Mouse (Mus musculus) left cerebral cortex, postnatal 4 days (tissue): ENCODE results near the gene Strap. TPM values are rescaled to one million over a fixed set of nuclear protein-coding genes. Genes with fewer than 3 reads are reported as not detected.

Experiments
- DNase-seq: peaks from one replicate; pipeline ENCODE4 v3.0.0-alpha.2; 2022
- intact Hi-C: fragments of 180-260 bp; cut with DNase I; formaldehyde crosslinking; loops from one replicate; pipeline ENCODE4 v1.15.1; 2025
- total RNA-seq, 2 experiments: library from RNA; stranded (reverse); gene quantifications; 2 replicates each; pipeline ENCODE4 v1.2.3; 2021

Strap gene
- total RNA-seq, 2 experiments from 2014 or later: 131 to 137 TPM

DNA sequence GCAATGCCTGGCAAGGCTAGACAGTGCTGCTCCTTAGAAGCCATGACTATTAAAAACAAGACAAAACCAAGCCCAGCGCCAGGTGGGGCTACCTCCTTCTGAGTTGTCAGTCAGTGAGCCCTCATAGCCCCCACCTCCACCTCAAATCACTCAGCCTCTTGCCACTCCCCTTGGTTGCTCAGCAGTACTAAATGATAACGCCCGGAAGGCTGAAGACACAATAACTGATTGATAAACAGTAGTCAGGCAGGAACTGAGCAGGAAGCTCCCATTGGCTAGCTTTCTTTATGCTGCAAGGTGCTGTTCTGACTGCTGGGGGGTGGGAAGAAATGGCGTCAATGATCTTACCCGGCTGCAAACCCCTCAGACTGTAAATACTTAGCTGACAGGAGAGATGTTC is 18.1 kb upstream of the Strap start:
- intact Hi-C loops: no loop called here
- DNase-seq: no peak

DNA sequence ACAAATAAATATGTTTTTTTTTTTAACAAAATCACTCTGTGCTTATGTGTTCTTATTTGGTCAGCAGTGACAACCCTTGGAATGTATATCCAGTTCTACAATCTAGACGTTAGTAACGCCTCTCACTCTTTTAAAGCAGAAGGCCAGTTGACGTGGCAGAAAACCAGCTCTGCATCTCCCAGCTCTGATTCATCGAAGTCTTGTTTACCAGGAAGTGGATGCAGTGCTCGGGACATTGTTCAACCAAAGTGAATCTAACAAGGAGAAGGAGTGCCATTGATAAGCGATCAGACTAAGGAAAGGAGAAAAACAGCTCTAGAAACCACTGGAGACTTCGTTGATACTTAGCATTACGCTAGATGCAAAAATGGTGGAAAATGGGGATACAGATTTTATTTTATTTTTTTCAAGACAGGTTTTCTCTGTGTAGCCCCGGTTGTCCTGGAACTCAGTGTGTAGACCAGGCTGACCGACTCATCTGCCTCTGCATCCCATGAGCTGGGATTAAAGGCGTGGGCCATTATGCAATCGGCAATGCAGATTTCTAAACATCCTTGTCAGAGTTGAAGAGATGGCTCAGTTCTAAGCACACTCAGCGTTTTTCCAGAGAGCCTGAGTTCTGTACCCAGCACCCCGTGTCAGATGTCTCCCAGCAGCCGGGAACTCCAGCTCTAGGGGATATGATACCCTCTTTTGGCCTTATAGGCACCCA is 12.5 kb upstream of the Strap start:
- DNase-seq: no peak
- intact Hi-C loops: loop anchor here (5.0 kb wide), 2 partner anchors 265 to 515 kb away; no protein-coding TSS in a partner anchor

DNA sequence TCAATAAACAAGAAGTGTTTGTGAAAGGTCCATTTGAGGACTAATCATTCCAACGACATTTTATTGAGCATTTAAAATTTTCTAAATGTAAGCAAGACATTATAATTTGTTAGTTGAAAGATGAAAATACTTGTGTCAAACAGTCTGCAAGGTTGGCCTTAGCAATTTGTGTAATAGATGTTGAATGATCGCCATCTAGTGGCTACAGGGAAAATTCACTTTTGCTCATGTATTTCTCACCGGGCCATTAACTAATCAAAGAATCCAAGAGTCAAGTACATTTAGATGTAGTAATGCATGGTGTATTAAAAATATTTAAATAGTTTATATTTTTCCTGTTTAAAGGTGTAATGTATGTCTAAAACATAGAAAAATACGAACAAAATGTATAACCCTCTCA is 11.0 kb upstream of the Strap start:
- DNase-seq: no peak
- intact Hi-C loops: loop anchor here (5.0 kb wide), 2 partner anchors 267 to 517 kb away; no protein-coding TSS in a partner anchor

- intact Hi-C loops: no loop called here
- no peak for DNase-seq
These were observed 425 bp upstream of the Strap start for GRCm38 (mm10) chr6:137734460-137734845.

DNA sequence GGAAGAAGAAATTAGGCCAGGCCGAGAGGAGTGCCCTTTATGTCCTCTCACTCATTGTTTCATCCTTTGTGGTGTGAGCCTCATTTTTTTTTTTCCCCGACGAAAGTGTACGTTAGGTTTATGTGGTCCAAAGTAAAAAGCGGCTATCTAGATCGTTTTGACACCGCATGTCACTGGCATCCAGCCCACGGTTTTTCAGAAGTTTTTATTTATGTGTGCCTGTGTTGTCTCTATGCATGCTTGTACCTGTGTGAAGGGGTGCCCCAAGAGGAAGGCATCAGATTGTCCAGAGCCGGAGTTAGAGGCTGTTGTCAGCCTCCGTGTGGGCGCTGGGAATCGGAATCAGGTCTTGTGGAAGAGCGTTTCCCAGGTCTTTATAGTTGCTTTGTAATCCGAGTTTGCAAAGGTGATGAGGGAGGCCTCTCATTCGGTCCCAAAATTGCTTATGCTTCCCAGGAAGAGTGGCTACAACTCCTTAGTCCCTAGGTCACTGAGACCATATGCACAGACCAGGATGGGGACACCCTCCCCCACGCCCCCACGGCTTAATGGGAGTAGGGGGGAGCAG is 877 bp downstream of the Strap start:
- DNase-seq: no peak

DNA sequence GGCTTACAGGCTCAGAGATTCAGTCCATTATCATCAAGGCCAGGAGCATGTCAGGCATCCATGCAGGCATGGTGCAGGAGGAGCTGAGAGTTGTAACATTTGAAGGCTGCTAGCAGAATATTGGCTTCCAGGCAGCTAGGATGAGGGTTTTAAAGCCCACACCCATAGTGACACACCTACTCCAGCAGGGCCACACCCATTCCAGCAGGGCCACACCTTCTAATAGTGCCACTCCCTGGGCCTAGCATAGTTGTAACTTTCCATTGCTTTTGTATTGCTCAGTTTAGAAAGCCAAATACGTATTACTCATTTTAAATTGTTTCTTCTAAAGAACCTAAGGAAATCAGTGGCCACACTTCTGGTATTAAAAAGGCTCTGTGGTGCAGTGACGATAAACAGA is 6.1 kb downstream of the Strap start:
- intact Hi-C loops: no loop called here
- DNase-seq: no peak

More for the DNA sequence above, 877 bp downstream of the Strap start:
- intact Hi-C loops: no loop called here

DNA sequence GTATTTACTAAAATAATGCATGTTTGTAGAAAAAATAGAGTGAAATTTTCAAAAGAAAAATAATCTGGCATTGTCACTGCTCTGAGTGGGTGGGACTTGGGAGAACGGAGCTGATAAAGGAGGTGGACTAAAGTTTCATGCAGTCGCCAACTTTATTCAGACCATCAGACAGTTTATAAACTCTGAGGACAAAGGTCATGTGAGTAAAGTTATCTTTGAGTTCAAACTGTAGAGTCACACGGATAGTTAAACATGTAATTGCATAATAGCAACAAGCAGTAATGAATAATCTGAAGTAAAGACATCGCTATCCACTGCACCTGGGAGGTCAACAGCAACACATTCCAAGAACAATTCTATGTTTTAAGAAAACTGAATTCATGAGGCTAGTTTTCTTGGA is 9.8 kb downstream of the Strap start:
- DNase-seq: no peak
- intact Hi-C loops: no loop called here

- intact Hi-C loops: no loop called here
- no peak for DNase-seq
These were observed 12.5 kb downstream of the Strap start for GRCm38 (mm10) chr6:137747174-137747928.

DNA sequence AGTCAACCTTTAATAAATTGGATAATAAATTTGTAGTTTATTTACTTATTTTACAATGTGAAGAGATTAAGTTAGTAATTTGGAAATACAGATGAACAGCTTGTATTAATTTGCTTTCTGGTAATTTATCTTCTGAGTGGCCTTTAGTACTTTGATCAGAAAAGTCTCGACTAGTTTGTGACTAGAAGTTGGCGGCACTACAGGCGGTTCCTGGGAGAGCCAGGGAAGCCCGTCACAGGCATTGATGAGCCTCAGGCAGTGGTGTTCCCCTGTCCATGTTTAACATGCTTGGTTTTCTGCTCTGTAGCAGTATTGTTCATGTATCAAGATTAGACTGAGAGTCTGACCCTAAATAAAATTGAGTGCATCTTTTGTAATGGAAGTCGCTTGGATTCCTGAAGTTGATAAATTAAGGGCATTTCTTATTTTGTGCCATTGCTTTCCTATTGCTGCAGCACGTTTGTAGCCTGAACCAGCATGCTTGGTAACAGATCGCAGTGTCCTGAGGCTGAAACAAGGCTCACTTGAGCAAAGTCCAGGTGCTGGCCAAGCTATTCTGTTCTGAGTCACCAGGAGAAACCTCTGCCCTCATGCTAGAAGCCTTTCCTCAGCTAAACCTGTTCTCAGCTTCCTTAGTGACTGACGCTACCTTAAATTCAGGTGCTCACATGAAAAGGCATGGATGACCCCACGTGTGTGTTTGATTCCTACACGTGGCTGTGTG is 16.8 kb downstream of the Strap start:
- intact Hi-C loops: loop anchor here (10.0 kb wide), 1 partner anchor 1823 kb away; no protein-coding TSS in a partner anchor
- no peak for DNase-seq

- intact Hi-C loops: loop anchor here (10.0 kb wide), 1 partner anchor 1823 kb away; no protein-coding TSS in a partner anchor
- no peak for DNase-seq
These were observed 17.4 kb downstream of the Strap start for GRCm38 (mm10) chr6:137752275-137752655.

DNA sequence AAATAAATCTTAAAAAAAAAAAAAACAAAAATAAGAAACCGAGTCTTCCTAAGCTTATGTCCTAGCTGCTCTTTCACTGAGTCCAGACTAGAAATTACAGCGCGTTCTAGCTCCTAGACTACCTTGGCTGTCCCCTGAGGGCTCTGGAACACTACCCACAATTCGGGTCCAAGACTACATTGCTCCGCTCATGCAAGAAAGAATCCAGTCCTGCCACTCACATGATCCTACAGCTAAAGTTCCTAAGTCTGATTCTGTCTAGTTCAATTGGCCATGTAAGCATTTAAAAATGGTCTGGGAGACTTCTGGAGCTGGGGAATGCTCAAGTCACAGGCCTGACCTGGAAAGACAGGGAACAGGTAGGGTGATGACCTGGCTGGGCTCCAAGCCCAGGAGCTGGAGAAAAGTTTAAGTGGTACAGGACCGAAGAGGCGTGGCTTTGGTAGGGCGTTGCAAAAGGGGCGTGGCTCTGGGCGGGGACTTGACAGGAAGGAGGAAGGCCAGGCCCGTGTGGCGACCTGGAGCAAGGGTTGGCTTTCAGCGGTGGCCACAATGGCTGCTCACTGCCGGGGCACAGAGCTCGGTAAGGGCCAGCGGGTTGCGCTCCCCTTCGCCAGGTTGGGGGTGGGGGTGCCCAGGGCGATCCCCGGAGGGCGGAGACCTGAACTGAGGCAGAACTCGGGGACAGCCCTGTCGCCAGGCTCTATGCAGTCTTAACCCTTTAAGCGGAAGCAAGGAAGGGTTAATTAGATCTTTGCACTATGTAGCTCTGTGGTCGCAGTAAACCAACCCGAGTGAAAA is 19.4 kb downstream of the Strap start, which contains the start of gene Dera:
Gene Dera (plus strand): TSS at position 491 of the 801 bp plus-strand sequence.
- DNase-seq: peak; percentile 83
- intact Hi-C loops: loop anchor here (10.0 kb wide), 1 partner anchor 1821 kb away; no protein-coding TSS in a partner anchor

- no peak for DNase-seq
- intact Hi-C loops: loop anchor here (10.0 kb wide), 1 partner anchor 1820 kb away; no protein-coding TSS in a partner anchor
These were observed 20.0 kb downstream of the Strap start for GRCm38 (mm10) chr6:137754857-137755232.

- DNase-seq: no peak
- intact Hi-C loops: loop anchor here (10.0 kb wide), 1 partner anchor 1818 kb away; no protein-coding TSS in a partner anchor
These were observed 21.4 kb downstream of the Strap start for GRCm38 (mm10) chr6:137756310-137756709.

DNA sequence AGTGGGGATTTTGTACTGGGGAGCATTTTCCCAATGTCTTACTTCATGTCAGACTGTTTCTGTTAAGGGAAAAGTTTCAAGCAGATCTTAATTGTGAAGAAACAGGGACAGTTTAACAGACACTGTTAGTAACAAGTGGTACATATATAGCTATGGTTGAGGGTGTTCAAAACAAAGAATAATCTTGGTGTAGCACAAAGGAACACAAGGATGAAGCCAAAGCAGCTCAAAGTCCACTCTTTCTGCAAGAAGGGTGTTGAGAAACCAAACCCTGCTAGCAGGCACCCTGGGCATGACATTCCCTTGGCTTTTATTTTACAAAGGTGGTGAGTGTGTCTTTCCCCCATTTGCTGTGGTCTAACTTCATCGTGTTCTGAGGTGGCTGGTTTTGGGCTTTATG is 23.0 kb downstream of the Strap start:
- no peak for DNase-seq
- intact Hi-C loops: loop anchor here (10.0 kb wide), 1 partner anchor 1817 kb away; no protein-coding TSS in a partner anchor

- DNase-seq: no peak
- intact Hi-C loops: loop anchor here (10.0 kb wide), 1 partner anchor 1815 kb away; no protein-coding TSS in a partner anchor
These were observed 24.8 kb downstream of the Strap start for GRCm38 (mm10) chr6:137759681-137760080.

DNA sequence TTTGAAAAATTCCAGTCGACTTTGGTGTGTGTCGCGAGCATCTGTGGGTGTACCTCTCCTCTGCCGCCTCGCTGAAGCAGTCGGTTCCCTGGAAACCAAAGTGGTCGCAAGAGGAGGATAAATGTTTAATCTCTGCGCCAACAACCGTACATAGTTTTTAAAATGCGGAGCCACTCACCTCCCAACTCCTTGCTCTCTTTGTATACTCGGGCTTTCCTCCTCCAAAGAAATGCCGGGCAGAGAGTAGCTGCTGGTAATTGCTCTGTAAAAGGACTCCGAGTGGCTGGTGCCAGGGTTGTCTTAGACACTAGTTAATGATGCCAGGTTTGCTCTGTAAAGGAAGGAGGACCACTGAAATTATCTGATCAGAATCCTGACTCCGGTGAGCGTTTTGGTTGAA is 26.1 kb downstream of the Strap start:
- intact Hi-C loops: no loop called here

GRCm38 (mm10) chr6:137764572-137765210 is 29.8 kb downstream of the Strap start:
- intact Hi-C loops: no loop called here
- no peak for DNase-seq

More for the DNA sequence above, 26.1 kb downstream of the Strap start:
- DNase-seq: no peak

- intact Hi-C loops: no loop called here
- no peak for DNase-seq
These were observed 31.3 kb downstream of the Strap start for GRCm38 (mm10) chr6:137766177-137766576.

DNA sequence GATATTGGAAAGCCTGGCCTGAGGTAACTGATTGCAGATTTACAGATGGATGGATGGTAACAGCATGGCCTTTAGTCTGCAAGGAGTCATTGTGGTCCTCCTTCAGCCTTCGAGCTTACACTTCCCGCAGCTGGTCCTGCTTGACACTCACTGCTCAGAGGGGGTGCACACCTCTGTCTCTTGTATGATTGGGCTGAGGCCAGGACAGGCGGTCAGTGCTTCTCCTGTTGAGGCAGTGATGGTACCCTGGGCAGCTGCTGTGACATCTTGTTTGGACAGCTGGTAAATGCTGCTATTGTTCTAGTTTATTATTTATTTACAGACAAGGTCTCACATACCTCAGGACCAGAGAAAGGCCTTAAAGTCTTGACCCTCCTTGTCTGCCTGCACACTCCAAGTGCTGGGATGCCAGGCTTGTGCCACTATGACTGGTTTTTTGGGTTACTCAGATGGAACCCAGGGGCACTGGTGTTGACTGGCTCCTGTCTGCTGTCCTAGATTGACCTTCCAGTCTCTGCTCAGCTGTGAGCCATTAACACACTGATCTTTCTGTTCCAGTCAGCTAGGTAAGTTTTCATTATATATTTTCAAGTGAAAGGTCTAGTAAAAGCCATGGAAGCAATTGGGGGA is 36.9 kb downstream of the Strap start:
- intact Hi-C loops: no loop called here
- no peak for DNase-seq
